Mouse (Mus musculus) limb, embryonic 15.5 days (tissue): Measurements from ENCODE around the gene Klf4. TPM values are rescaled to one million over a fixed set of nuclear protein-coding genes. Genes with fewer than 3 reads are reported as not detected.
A peak's percentile ranks its signal among the peaks of the same experiment; 100 is the strongest.

ENCODE experiments used
- ATAC-seq: fragments of 200-750 bp; cut with Nextera tagmentation; 2 replicates; pipeline ENCODE4 v1.8.0; 2017; ENCODE audit warnings: low read depth, moderate TSS enrichment; ENCODE audit not compliant: insufficient number of reproducible peaks, low FRiP score, low TSS enrichment
- H3K27ac ChIP-seq: fragments of 300-500 bp; sonication (generic); 2 replicates; pipeline ENCODE4 v1.5.1; 2015; ENCODE audit warnings: moderate library complexity, mild to moderate bottlenecking, inconsistent platforms
- H3K27me3 ChIP-seq: fragments of 300-500 bp; sonication (generic); 2 replicates; pipeline ENCODE4 v1.6.1; 2015; ENCODE audit warnings: inconsistent platforms
- H3K36me3 ChIP-seq: fragments of 300-500 bp; sonication (generic); 2 replicates; pipeline ENCODE4 v1.6.1; 2015; ENCODE audit warnings: inconsistent platforms
- H3K4me1 ChIP-seq: fragments of 300-500 bp; sonication (generic); 2 replicates; pipeline ENCODE4 v1.6.1; 2015; ENCODE audit warnings: inconsistent platforms
- H3K4me2 ChIP-seq: fragments of 300-500 bp; sonication (generic); 2 replicates; pipeline ENCODE4 v1.6.1; 2015; ENCODE audit warnings: mild to moderate bottlenecking, inconsistent platforms
- H3K4me3 ChIP-seq: fragments of 300-500 bp; sonication (generic); 2 replicates; pipeline ENCODE4 v1.5.1; 2015; ENCODE audit warnings: mild to moderate bottlenecking, inconsistent platforms
- H3K9ac ChIP-seq: fragments of 300-500 bp; sonication (generic); 2 replicates; pipeline ENCODE4 v1.6.1; 2015; ENCODE audit warnings: inconsistent platforms
- H3K9me3 ChIP-seq: fragments of 300-500 bp; sonication (generic); 2 replicates; pipeline ENCODE4 v1.6.1; 2016; ENCODE audit warnings: inconsistent platforms
- WGBS: fragments of 180-500 bp; shearing (Covaris S2); methylation state at CpG from one replicate; pipeline ENCODE4 v1.1.7; 2015; 5-methylcytosine and 5-hydroxymethylcytosine counted together
- polyA plus RNA-seq: library from polyadenylated mRNA; unstranded; fragments of >200 nt; fragmentation: Nextera tagmentation; extraction: Ambion mirVana; gene quantifications from 2 replicates; pipeline ENCODE4 v1.2.1, GENCODE M21; 2015

The Klf4 gene
- polyA plus RNA-seq, 1 experiment from 2014 or later, result 46.9 TPM

- no peaks in the 10 kb centered on the region for H3K36me3 ChIP-seq
- no peak for ATAC-seq
- WGBS, result 83% methylated on average over 7 of the region's 7 CpGs
- no peak overlapping the region for H3K27ac ChIP-seq
- H3K9ac ChIP-seq, result no peak overlapping the region
- H3K9me3 ChIP-seq, result no peaks in the 10 kb centered on the region
- no peaks in the 10 kb centered on the region for H3K27me3 ChIP-seq
- no peak overlapping the region for H3K4me3 ChIP-seq
- H3K4me2 ChIP-seq, result no peak overlapping the region
- H3K4me1 ChIP-seq, result peaks cover 18% of the 10 kb centered on the region; the same call in 1 of the 2 replicates
Measured at GRCm38 (mm10) chr4:55517438-55517837, 14.8 kb downstream of the Klf4 start.

GRCm38 (mm10) chr4:55516048-55516447 is 16.2 kb downstream of the Klf4 start:
- no peak overlapping the region for H3K27ac ChIP-seq
- no peak for ATAC-seq
- H3K9ac ChIP-seq, result no peak overlapping the region
- 86% methylated on average over 8 of the region's 8 CpGs for WGBS
- no peak overlapping the region for H3K4me2 ChIP-seq
- no peaks in the 10 kb centered on the region for H3K36me3 ChIP-seq
- peaks cover 18% of the 10 kb centered on the region; the same call in 1 of the 2 replicates for H3K4me1 ChIP-seq
- H3K9me3 ChIP-seq, result no peaks in the 10 kb centered on the region
- no peak overlapping the region for H3K4me3 ChIP-seq
- H3K27me3 ChIP-seq, result no peaks in the 10 kb centered on the region

GRCm38 (mm10) chr4:55514733-55515176 is 17.5 kb downstream of the Klf4 start:
- peak overlapping the region; percentile 49 for H3K4me3 ChIP-seq
- peak; percentile 91 for ATAC-seq
- H3K27ac ChIP-seq, result peak overlapping the region; percentile 83
- WGBS, result under 1% methylated on average over 39 of the region's 39 CpGs
- H3K36me3 ChIP-seq, result no peaks in the 10 kb centered on the region
- peak overlapping the region; percentile 64 for H3K4me2 ChIP-seq
- no peaks in the 10 kb centered on the region for H3K27me3 ChIP-seq
- H3K9me3 ChIP-seq, result no peaks in the 10 kb centered on the region
- peak overlapping the region; percentile 46 for H3K9ac ChIP-seq
- H3K4me1 ChIP-seq, result peaks cover 18% of the 10 kb centered on the region; the same call in 1 of the 2 replicates

- Histone ChIP-seq H3K9me3 (no peaks in the 10 kb centered on the region), H3K4me2 (no peak overlapping the region), H3K27ac (no peak overlapping the region), H3K4me3 (no peak overlapping the region; the same call in 1 of the 2 replicates), H3K4me1 (peaks cover 18% of the 10 kb centered on the region; the same call in 1 of the 2 replicates), H3K27me3 (no peaks in the 10 kb centered on the region), H3K9ac (no peak overlapping the region), H3K36me3 (no peaks in the 10 kb centered on the region)
- no peak for ATAC-seq
- WGBS, result 79% methylated on average over 7 of the region's 7 CpGs
Measured at GRCm38 (mm10) chr4:55513615-55514279, 18.5 kb downstream of the Klf4 start.

- Histone ChIP-seq H3K27me3 (no peaks in the 10 kb centered on the region), H3K36me3 (no peaks in the 10 kb centered on the region), H3K27ac (no peak overlapping the region), H3K9ac (no peak overlapping the region), H3K4me1 (peaks cover 18% of the 10 kb centered on the region; the same call in 1 of the 2 replicates), H3K9me3 (no peaks in the 10 kb centered on the region), H3K4me2 (no peak overlapping the region), H3K4me3 (no peak overlapping the region)
- WGBS, result 67% methylated on average over 2 of the region's 2 CpGs
- no peak for ATAC-seq
Measured at GRCm38 (mm10) chr4:55511389-55511788, 20.9 kb downstream of the Klf4 start.

- WGBS, result 80% methylated on average over 7 of the region's 7 CpGs
- no peaks in the 10 kb centered on the region for H3K36me3 ChIP-seq
- no peak for ATAC-seq
- H3K4me3 ChIP-seq, result no peak overlapping the region
- no peaks in the 10 kb centered on the region for H3K4me1 ChIP-seq
- no peak overlapping the region for H3K9ac ChIP-seq
- H3K27ac ChIP-seq, result no peak overlapping the region
- no peaks in the 10 kb centered on the region for H3K27me3 ChIP-seq
- H3K9me3 ChIP-seq, result no peaks in the 10 kb centered on the region
- H3K4me2 ChIP-seq, result no peak overlapping the region
Measured at GRCm38 (mm10) chr4:55508712-55509111, 23.6 kb downstream of the Klf4 start.

GRCm38 (mm10) chr4:55498621-55499020 is 33.6 kb downstream of the Klf4 start:
- ATAC-seq, result no peak
- Histone ChIP-seq H3K9me3 (no peaks in the 10 kb centered on the region), H3K4me2 (no peak overlapping the region), H3K9ac (no peak overlapping the region), H3K4me3 (no peak overlapping the region), H3K36me3 (no peaks in the 10 kb centered on the region), H3K4me1 (no peaks in the 10 kb centered on the region), H3K27me3 (no peaks in the 10 kb centered on the region), H3K27ac (no peak overlapping the region)
- WGBS, result 61% methylated on average over 1 of the region's 1 CpGs

- ATAC-seq, result peak; percentile 48; the same call in 1 of the 2 replicates
- Histone ChIP-seq H3K9me3 (no peaks in the 10 kb centered on the region), H3K27ac (peak overlapping the region; percentile 50; the same call in 1 of the 2 replicates), H3K4me1 (no peaks in the 10 kb centered on the region), H3K9ac (no peak overlapping the region), H3K27me3 (no peaks in the 10 kb centered on the region), H3K4me3 (no peak overlapping the region), H3K36me3 (no peaks in the 10 kb centered on the region), H3K4me2 (no peak overlapping the region)
- WGBS, result 66% methylated on average over 7 of the region's 7 CpGs
Measured at GRCm38 (mm10) chr4:55496416-55496815, 35.9 kb downstream of the Klf4 start.

GRCm38 (mm10) chr4:55493261-55493660 is 39.0 kb downstream of the Klf4 start:
- H3K4me3 ChIP-seq, result no peak overlapping the region
- no peak overlapping the region for H3K9ac ChIP-seq
- no peaks in the 10 kb centered on the region for H3K4me1 ChIP-seq
- 74% methylated on average over 3 of the region's 3 CpGs for WGBS
- no peaks in the 10 kb centered on the region for H3K36me3 ChIP-seq
- no peak overlapping the region for H3K4me2 ChIP-seq
- no peaks in the 10 kb centered on the region for H3K27me3 ChIP-seq
- no peaks in the 10 kb centered on the region for H3K9me3 ChIP-seq
- no peak overlapping the region for H3K27ac ChIP-seq
- ATAC-seq, result no peak

- Histone ChIP-seq H3K4me2 (no peak overlapping the region), H3K9ac (no peak overlapping the region), H3K4me1 (no peaks in the 10 kb centered on the region), H3K27ac (no peak overlapping the region), H3K9me3 (no peaks in the 10 kb centered on the region), H3K36me3 (no peaks in the 10 kb centered on the region), H3K4me3 (no peak overlapping the region), H3K27me3 (no peaks in the 10 kb centered on the region)
- ATAC-seq, result no peak
- WGBS, result 74% methylated on average over 3 of the region's 3 CpGs
Measured at GRCm38 (mm10) chr4:55489328-55489727, 42.9 kb downstream of the Klf4 start.

- no peak overlapping the region for H3K9ac ChIP-seq
- no peak overlapping the region for H3K27ac ChIP-seq
- no peak overlapping the region for H3K4me3 ChIP-seq
- no peaks in the 10 kb centered on the region for H3K9me3 ChIP-seq
- 75% methylated on average over 6 of the region's 6 CpGs for WGBS
- H3K4me2 ChIP-seq, result no peak overlapping the region
- no peaks in the 10 kb centered on the region for H3K27me3 ChIP-seq
- H3K36me3 ChIP-seq, result no peaks in the 10 kb centered on the region
- ATAC-seq, result no peak
- no peaks in the 10 kb centered on the region for H3K4me1 ChIP-seq
Measured at GRCm38 (mm10) chr4:55488604-55489003, 43.7 kb downstream of the Klf4 start.

- Histone ChIP-seq H3K36me3 (no peaks in the 10 kb centered on the region), H3K27ac (no peak overlapping the region), H3K4me2 (peak overlapping the region; percentile 63), H3K4me1 (peaks cover 21% of the 10 kb centered on the region), H3K4me3 (peak overlapping the region; percentile 38), H3K9ac (no peak overlapping the region), H3K9me3 (no peaks in the 10 kb centered on the region), H3K27me3 (no peaks in the 10 kb centered on the region)
- ATAC-seq, result no peak
- 7% methylated on average over 25 of the region's 25 CpGs for WGBS
Measured at GRCm38 (mm10) chr4:55480322-55480767, 51.9 kb downstream of the Klf4 start.
